Mouse (Mus musculus): ENCODE data around the gene Wfdc3.
"Not testable (repeated sequence)": the region's sequence is repeated elsewhere in the genome, so short reads cannot be mapped to it uniquely, and the experiment has no call there.

The Wfdc3 gene

GRCm38 (mm10) chr2:164735446-164735845 is 10.3 kb downstream of the Wfdc3 start:
- no peak for DNase-seq

GRCm38 (mm10) chr2:164734839-164735238 is 10.9 kb downstream of the Wfdc3 start:
- DNase-seq, result no peak

- DNase-seq, result no peak
Measured at GRCm38 (mm10) chr2:164733259-164733658, 12.5 kb downstream of the Wfdc3 start.

- no peak for DNase-seq
Measured at GRCm38 (mm10) chr2:164731719-164732118, 14.0 kb downstream of the Wfdc3 start.

- DNase-seq, result peak; percentile 82 to 85
Measured at GRCm38 (mm10) chr2:164725895-164726619, 19.7 kb downstream of the Wfdc3 start.

- no peak for DNase-seq
Measured at GRCm38 (mm10) chr2:164723276-164723675, 22.5 kb downstream of the Wfdc3 start.

- not testable (repeated sequence) for DNase-seq
Measured at GRCm38 (mm10) chr2:164716194-164716786, 29.4 kb downstream of the Wfdc3 start.

- no peak for DNase-seq
Measured at GRCm38 (mm10) chr2:164715005-164715404, 30.7 kb downstream of the Wfdc3 start, which contains the start of gene Spint5. Gene Spint5 (plus strand): TSS chr2:164715305.

- no peak for DNase-seq
Measured at GRCm38 (mm10) chr2:164705991-164706390, 39.7 kb downstream of the Wfdc3 start.

- DNase-seq, result no peak
Measured at GRCm38 (mm10) chr2:164705328-164705727, 40.4 kb downstream of the Wfdc3 start.

- no peak for DNase-seq
Measured at GRCm38 (mm10) chr2:164704235-164704634, 41.5 kb downstream of the Wfdc3 start.

- DNase-seq, result no peak
Measured at GRCm38 (mm10) chr2:164701761-164702160, 44.0 kb downstream of the Wfdc3 start.

- no peak for DNase-seq
Measured at GRCm38 (mm10) chr2:164700959-164701358, 44.8 kb downstream of the Wfdc3 start.

- DNase-seq, result no peak
Measured at GRCm38 (mm10) chr2:164698201-164698600, 47.5 kb downstream of the Wfdc3 start, which contains the start of gene Spint4. Gene Spint4 (plus strand): TSS chr2:164698501.

- DNase-seq, result no peak
Measured at GRCm38 (mm10) chr2:164684807-164685206, 60.9 kb downstream of the Wfdc3 start, which contains the start of gene Wfdc13. Gene Wfdc13 (plus strand): TSS chr2:164685107.
